Mouse (Mus musculus) thymus, adult 2 months (tissue): ENCODE measurements around the gene Grik3.

Experiments used
- CTCF ChIP-seq: fragments of 200-500 bp; IDR thresholded peaks from 2 replicates; pipeline ENCODE4 v1.5.1; 2012; ENCODE audit warnings: mild to moderate bottlenecking, control low read depth, low read length, moderate library complexity, borderline replicate concordance; ENCODE audit not compliant: control insufficient read depth, poor library complexity, insufficient read depth; ENCODE audit errors: extremely low read depth
- POLR2A ChIP-seq: fragments of 200-500 bp; IDR thresholded peaks from 2 replicates; pipeline ENCODE4 v1.6.1; 2012; ENCODE audit warnings: mild to moderate bottlenecking, low read length, control low read depth, moderate library complexity; ENCODE audit not compliant: control insufficient read depth, poor library complexity, insufficient read depth; ENCODE audit errors: extremely low read depth

- TF ChIP-seq POLR2A (no peak), CTCF (no peak)
Observed at GRCm38 (mm10) chr4:125705746-125706145, 215.2 kb downstream of the Grik3 start.
